Mouse (Mus musculus): ENCODE data around the gene Itga7. TPM values are rescaled to one million over a fixed set of nuclear protein-coding genes. Genes with fewer than 3 reads are reported as not detected.

The Itga7 gene
- polyA plus RNA-seq, 1 experiment = 8.4 TPM

DNA sequence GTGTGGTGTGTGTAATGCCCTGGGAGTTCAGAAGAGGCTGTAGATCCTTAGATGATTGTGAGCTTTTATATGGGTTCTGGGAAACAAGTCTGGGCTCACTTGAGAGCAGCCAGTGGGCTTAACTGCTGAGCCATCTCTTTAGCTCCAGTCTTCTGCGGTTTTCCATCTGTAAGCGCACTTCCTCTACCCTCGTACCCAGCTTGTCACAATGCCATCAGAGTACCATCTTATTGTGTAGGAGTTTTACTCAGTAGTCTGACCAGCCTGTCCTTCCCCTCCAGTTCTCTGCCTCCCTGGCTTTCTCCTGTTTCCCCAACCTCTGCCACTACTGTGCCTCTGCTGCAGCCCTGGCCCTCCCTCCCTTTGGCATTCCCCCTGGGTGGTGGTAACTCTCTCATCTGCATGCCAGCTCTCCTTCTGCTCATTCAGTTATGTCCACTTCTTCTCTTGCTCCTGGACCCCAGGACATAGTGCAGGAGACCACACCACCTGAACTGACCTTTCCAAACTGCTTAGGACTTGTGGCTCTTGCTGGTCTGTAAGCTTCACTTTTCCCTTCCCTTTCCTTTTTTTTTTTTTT, 31.1 kb upstream of the Itga7 start:
- 84% methylated on average over 3 of the region's 3 CpGs for WGBS
- no peak overlapping the region for H3K4me3 ChIP-seq (ENCODE audit: low read depth, low read length)
- H3K36me3 ChIP-seq (ENCODE audit: control insufficient read depth, insufficient read depth, low read length) = no peaks in the 10 kb centered on the region
- TF ChIP-seq POLR2A (IDR thresholded peaks at IDR 0.05; ENCODE audit: low read depth, low read length) (no peak), CTCF (IDR thresholded peaks at IDR 0.05; ENCODE audit: extremely low read depth, insufficient read length, insufficient replicate concordance, low read depth, low read length) (no peak)
- H3K27ac ChIP-seq (ENCODE audit: insufficient read depth, low read depth, low read length) = no peak overlapping the region
- H3K27me3 ChIP-seq (ENCODE audit: control insufficient read depth, insufficient read depth, low read length) = no peaks in the 10 kb centered on the region
- peaks cover 4% of the 10 kb centered on the region; the same call in 1 of the 2 replicates for H3K4me1 ChIP-seq (ENCODE audit: control insufficient read depth, insufficient read depth, insufficient read length, low read length)

DNA sequence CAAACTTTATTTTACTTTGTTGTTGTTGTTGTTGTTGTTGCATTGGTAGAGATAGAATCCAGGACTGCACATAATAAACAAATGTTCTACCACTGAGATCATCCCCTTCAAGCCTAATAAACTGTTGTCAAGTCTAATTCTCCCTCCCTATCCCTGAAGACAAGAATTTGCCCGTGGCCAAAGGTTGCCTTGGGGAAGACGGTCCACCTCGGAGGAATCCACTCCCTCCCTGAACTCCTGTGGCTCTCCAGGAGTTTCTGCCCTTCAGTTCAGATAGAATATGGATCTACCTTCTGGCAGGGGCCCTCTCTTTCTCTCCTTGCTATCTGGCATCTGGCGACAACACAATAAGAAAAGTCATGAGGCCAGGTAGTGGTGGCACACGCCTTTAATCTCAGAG, 28.8 kb upstream of the Itga7 start:
- Histone ChIP-seq H3K27ac (ENCODE audit: insufficient read depth, low read depth, low read length) (no peak overlapping the region), H3K36me3 (ENCODE audit: control insufficient read depth, insufficient read depth, low read length) (no peaks in the 10 kb centered on the region), H3K4me3 (ENCODE audit: low read depth, low read length) (no peak overlapping the region), H3K27me3 (ENCODE audit: control insufficient read depth, insufficient read depth, low read length) (no peaks in the 10 kb centered on the region; the same call in 1 of the 2 replicates), H3K4me1 (ENCODE audit: control insufficient read depth, insufficient read depth, insufficient read length, low read length) (peaks cover 7% of the 10 kb centered on the region; the same call in 1 of the 2 replicates)
- 48% methylated on average over 5 of the region's 5 CpGs for WGBS
- no peak for TF ChIP-seq CTCF (IDR thresholded peaks at IDR 0.05; ENCODE audit: extremely low read depth, insufficient read length, insufficient replicate concordance, low read depth, low read length)
- TF ChIP-seq POLR2A (IDR thresholded peaks at IDR 0.05; ENCODE audit: low read depth, low read length) = no peak

DNA sequence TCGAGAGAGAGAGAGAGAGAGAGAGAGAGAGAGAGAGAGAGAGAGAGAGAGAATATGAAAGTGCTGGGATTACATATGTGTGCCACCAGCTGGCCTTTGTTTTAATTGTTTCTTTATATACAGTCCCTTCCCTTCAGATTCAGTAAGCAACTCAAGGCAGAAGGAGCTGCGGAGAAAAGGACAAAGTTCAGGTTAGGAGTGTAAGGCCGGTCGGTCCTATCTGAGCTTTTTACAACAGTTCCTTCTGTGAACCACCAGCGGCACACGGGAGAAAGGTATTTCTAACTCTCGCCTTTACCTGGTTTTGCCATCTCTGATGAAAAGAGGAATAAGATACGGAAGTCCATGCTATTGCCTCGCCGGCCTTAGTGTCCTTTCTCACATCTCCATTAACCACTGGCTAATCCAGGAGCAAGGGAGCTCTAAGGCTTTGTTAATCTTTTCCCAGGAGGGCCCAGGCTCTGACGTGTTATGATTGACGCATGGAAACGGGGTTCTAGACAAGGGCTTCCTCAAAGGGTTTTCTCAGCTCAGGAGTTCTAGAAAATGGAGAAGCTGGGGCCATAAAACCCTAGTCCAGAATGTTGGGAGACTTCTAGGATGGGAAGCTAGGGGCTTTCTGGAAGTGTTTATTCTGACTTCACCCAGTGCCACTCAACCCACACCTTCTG, 24.7 kb upstream of the Itga7 start:
- no peak; the same call in 1 of the 2 replicates for TF ChIP-seq POLR2A (IDR thresholded peaks at IDR 0.05; ENCODE audit: low read depth, low read length)
- no peak for TF ChIP-seq CTCF (IDR thresholded peaks at IDR 0.05; ENCODE audit: extremely low read depth, insufficient read length, insufficient replicate concordance, low read depth, low read length)
- peak overlapping the region; percentile 100 for H3K4me3 ChIP-seq (ENCODE audit: low read depth, low read length)
- peaks cover 7% of the 10 kb centered on the region; the same call in 1 of the 2 replicates for H3K4me1 ChIP-seq (ENCODE audit: control insufficient read depth, insufficient read depth, insufficient read length, low read length)
- 19% methylated on average over 13 of the region's 13 CpGs for WGBS
- H3K27me3 ChIP-seq (ENCODE audit: control insufficient read depth, insufficient read depth, low read length) = no peaks in the 10 kb centered on the region; the same call in 1 of the 2 replicates
- H3K36me3 ChIP-seq (ENCODE audit: control insufficient read depth, insufficient read depth, low read length) = peaks cover 5% of the 10 kb centered on the region
- peak overlapping the region; percentile 88 for H3K27ac ChIP-seq (ENCODE audit: insufficient read depth, low read depth, low read length)

DNA sequence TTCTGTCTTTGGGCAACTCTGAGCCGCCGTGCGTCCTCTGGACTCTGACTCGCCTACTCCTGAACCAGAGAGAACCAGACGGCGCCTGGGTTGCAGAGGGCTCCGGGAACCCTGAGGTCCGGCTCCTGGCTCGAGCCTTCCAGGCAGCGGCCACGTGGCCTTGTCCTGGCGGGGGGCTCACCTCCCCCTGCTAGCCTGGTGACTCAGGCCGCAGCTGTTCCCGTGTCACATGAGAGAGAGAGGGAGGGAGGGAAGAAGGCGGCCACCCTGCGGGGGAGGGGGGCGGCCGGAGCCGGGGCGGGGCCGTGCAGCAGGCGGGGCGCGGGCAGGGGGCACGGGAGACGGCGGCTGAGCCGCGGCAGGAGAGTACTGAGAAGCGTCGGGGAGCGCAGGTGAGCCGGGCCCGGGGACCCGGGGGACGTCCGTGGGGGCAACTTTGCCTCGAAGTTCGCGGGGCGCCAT, 24.0 kb upstream of the Itga7 start:
- TF ChIP-seq CTCF (IDR thresholded peaks at IDR 0.05; ENCODE audit: extremely low read depth, insufficient read length, insufficient replicate concordance, low read depth, low read length) = no peak
- peak; percentile 70 for TF ChIP-seq POLR2A (IDR thresholded peaks at IDR 0.05; ENCODE audit: low read depth, low read length)
- peak overlapping the region; percentile 90 for H3K27ac ChIP-seq (ENCODE audit: insufficient read depth, low read depth, low read length)
- peaks cover 3% of the 10 kb centered on the region; the same call in 1 of the 2 replicates for H3K4me1 ChIP-seq (ENCODE audit: control insufficient read depth, insufficient read depth, insufficient read length, low read length)
- WGBS = 2% methylated on average over 34 of the region's 41 CpGs
- H3K27me3 ChIP-seq (ENCODE audit: control insufficient read depth, insufficient read depth, low read length) = no peaks in the 10 kb centered on the region; the same call in 1 of the 2 replicates
- peaks cover 11% of the 10 kb centered on the region for H3K36me3 ChIP-seq (ENCODE audit: control insufficient read depth, insufficient read depth, low read length)
- H3K4me3 ChIP-seq (ENCODE audit: low read depth, low read length) = peak overlapping the region; percentile 100

DNA sequence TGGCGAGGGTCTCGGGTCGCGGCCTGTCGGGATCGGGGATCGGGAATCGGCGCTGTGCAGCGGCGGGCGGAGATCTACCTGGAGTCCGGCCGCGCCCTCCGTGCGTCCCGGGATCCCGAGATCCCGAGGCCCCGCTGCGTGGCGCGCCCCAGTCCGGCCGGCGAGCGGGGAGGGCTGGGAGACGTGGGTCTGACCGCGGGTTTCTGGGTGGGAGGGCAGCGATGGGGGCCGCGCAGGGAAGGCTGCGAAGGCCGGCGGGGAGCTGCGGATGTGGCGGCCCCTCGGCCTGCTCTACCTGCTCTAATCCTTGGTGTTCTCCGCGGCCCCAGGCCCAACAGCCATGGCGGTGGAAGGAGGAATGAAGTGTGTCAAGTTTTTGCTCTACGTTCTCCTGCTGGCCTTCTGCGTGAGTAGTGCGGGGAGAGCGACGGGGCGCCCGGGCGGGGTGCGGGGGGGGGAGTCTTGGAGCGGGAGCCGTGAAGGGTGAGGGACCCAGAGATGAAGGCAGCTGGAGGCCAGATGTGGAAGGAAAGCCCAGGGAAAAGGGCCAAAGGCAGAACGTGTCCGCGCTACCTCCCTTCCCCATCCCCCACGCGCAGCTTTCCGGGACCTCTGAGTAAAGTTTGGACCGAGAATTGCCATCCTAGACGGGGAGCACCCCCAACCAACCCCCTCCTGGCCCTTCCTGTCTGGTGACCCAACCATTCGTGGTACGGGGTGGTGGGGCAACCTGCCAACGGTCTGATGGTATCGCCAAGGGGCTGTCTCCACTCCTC, 23.4 kb upstream of the Itga7 start:
- Histone ChIP-seq H3K4me1 (ENCODE audit: control insufficient read depth, insufficient read depth, insufficient read length, low read length) (peaks cover 3% of the 10 kb centered on the region; the same call in 1 of the 2 replicates), H3K27ac (ENCODE audit: insufficient read depth, low read depth, low read length) (peak overlapping the region; percentile 90), H3K4me3 (ENCODE audit: low read depth, low read length) (peak overlapping the region; percentile 100), H3K27me3 (ENCODE audit: control insufficient read depth, insufficient read depth, low read length) (no peaks in the 10 kb centered on the region; the same call in 1 of the 2 replicates), H3K36me3 (ENCODE audit: control insufficient read depth, insufficient read depth, low read length) (peaks cover 15% of the 10 kb centered on the region)
- TF ChIP-seq POLR2A (IDR thresholded peaks at IDR 0.05; ENCODE audit: low read depth, low read length) (no peak), CTCF (IDR thresholded peaks at IDR 0.05; ENCODE audit: extremely low read depth, insufficient read length, insufficient replicate concordance, low read depth, low read length) (no peak)
- WGBS = 2% methylated on average over 66 of the region's 66 CpGs

DNA sequence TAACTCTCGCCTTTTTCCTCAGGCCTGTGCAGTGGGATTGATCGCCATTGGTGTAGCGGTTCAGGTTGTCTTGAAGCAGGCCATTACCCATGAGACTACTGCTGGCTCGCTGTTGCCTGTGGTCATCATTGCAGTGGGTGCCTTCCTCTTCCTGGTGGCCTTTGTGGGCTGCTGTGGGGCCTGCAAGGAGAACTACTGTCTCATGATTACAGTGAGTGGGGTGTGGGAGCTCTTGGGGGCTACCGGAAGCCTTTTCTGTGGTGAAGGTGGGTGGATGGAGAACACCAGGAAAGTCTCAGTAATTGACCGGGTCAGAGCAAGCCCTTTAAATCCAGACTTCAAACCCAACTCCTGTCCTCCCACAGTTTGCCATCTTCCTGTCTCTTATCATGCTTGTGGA, 22.2 kb upstream of the Itga7 start:
- peaks cover 17% of the 10 kb centered on the region for H3K36me3 ChIP-seq (ENCODE audit: control insufficient read depth, insufficient read depth, low read length)
- peaks cover 3% of the 10 kb centered on the region; the same call in 1 of the 2 replicates for H3K4me1 ChIP-seq (ENCODE audit: control insufficient read depth, insufficient read depth, insufficient read length, low read length)
- H3K27ac ChIP-seq (ENCODE audit: insufficient read depth, low read depth, low read length) = no peak overlapping the region
- peak overlapping the region; percentile 100 for H3K4me3 ChIP-seq (ENCODE audit: low read depth, low read length)
- 90% methylated on average over 6 of the region's 6 CpGs for WGBS
- H3K27me3 ChIP-seq (ENCODE audit: control insufficient read depth, insufficient read depth, low read length) = no peaks in the 10 kb centered on the region; the same call in 1 of the 2 replicates
- TF ChIP-seq POLR2A (IDR thresholded peaks at IDR 0.05; ENCODE audit: low read depth, low read length) = no peak
- no peak for TF ChIP-seq CTCF (IDR thresholded peaks at IDR 0.05; ENCODE audit: extremely low read depth, insufficient read length, insufficient replicate concordance, low read depth, low read length)
